Mouse (Mus musculus) intestine, embryonic 14.5 days (tissue): ENCODE data around the gene Cadm2. TPM values are rescaled to one million over a fixed set of nuclear protein-coding genes. Genes with fewer than 3 reads are reported as not detected.

ENCODE experiments used
- ATAC-seq: fragments of 200-750 bp; cut with Nextera tagmentation; replicated peaks from 2 replicates; pipeline ENCODE4 v1.8.0; 2017; ENCODE audit warnings: low read depth, moderate number of reproducible peaks, moderate TSS enrichment, moderate library complexity; ENCODE audit not compliant: low FRiP score, low TSS enrichment
- DNase-seq: peaks from one replicate; pipeline ENCODE4 v3.0.0-alpha.2; 2018; ENCODE audit warnings: low spot score
- H3K27ac ChIP-seq: fragments of 300-500 bp; sonication (generic); 2 replicates; pipeline ENCODE4 v1.5.1; 2014; ENCODE audit warnings: low read depth, mild to moderate bottlenecking, control low read depth
- H3K27me3 ChIP-seq: fragments of 300-500 bp; sonication (generic); replicated peaks from 2 replicates; pipeline ENCODE4 v1.6.1; 2014; ENCODE audit warnings: low read length, control low read depth; ENCODE audit not compliant: control insufficient read depth, insufficient read depth
- H3K36me3 ChIP-seq: fragments of 300-500 bp; sonication (generic); 2 replicates; pipeline ENCODE4 v1.6.1; 2014; ENCODE audit warnings: low read length, control low read depth; ENCODE audit not compliant: control insufficient read depth, insufficient read depth
- H3K4me1 ChIP-seq: fragments of 300-500 bp; sonication (generic); replicated peaks from 2 replicates; pipeline ENCODE4 v1.6.1; 2014; ENCODE audit warnings: low read length, control low read depth, mixed read lengths; ENCODE audit not compliant: control insufficient read depth, insufficient read depth
- H3K4me2 ChIP-seq: fragments of 300-500 bp; sonication (generic); 2 replicates; pipeline ENCODE4 v1.6.1; 2014; ENCODE audit warnings: low read length
- H3K4me3 ChIP-seq: fragments of 300-500 bp; sonication (generic); 2 replicates; pipeline ENCODE4 v1.5.1; 2014; ENCODE audit warnings: low read depth, low read length, control low read depth, mixed read lengths
- H3K9ac ChIP-seq: fragments of 300-500 bp; sonication (generic); 2 replicates; pipeline ENCODE4 v1.6.1; 2014; ENCODE audit warnings: mild to moderate bottlenecking, low read length
- H3K9me3 ChIP-seq: fragments of 300-500 bp; sonication (generic); 2 replicates; pipeline ENCODE4 v1.6.1; 2016; ENCODE audit warnings: low read length, control low read depth; ENCODE audit not compliant: control insufficient read depth
- WGBS: fragments of 180-500 bp; shearing (Covaris S2); extraction: QIAGEN DNeasy Blood & Tissue Kit; methylation state at CpG from one replicate; pipeline ENCODE4 v1.1.7; 2014; 5-methylcytosine and 5-hydroxymethylcytosine counted together
- polyA plus RNA-seq: library from polyadenylated mRNA; unstranded; fragments of >200 nt; fragmentation: Nextera tagmentation; extraction: Ambion mirVana; gene quantifications from 2 replicates; pipeline ENCODE4 v1.2.1, GENCODE M21; 2014

The Cadm2 gene
- polyA plus RNA-seq, 1 experiment from 2014 or later = 0.91 TPM

DNA sequence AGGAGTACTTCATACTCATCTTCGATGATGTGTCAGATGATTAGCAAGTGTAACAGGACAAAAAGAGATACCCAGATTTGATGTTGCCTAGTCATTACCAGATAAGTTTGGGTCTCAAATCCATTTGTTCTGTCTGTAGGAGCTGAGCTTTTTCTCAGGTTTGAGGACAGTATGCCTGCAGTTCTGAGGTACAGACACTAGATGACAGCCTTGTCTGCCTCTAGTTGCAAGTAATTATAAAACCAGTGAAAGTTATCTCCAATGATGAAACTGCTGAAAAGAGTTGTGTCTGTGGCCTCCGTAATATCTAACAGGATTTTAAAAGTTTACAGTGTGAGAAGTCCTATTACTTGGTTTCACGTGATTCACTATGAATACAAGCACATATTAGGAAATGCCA is 531.0 kb downstream of the Cadm2 start:
- no peaks in the 10 kb centered on the region for H3K36me3 ChIP-seq
- no peaks in the 10 kb centered on the region for H3K27me3 ChIP-seq
- no peak for DNase-seq
- ATAC-seq = no peak
- no peak overlapping the region for H3K4me3 ChIP-seq
- no peak overlapping the region for H3K27ac ChIP-seq
- H3K9ac ChIP-seq = no peak overlapping the region
- no peaks in the 10 kb centered on the region for H3K4me1 ChIP-seq
- no peaks in the 10 kb centered on the region for H3K9me3 ChIP-seq
- H3K4me2 ChIP-seq = no peak overlapping the region
- WGBS = 67% methylated on average over 3 of the region's 3 CpGs

DNA sequence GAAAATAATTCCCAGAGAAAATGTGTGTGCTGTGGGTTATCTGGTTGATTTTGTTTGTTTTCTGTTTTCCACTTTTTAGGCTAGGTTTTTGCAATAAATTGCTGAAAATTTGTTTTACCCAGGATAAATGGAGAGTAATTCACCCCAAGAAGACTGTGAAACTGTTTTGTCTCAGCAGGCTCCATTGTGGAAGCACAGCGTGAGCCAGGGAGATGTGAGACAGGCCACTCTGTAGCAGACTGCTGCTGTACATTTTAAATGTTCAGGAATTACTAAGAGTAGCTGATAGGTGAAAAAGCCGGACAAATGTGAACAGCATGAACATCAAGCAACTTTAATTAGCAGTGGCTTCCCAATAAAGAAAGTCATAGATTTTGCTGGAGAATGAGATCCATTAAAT is 541.4 kb downstream of the Cadm2 start:
- H3K27ac ChIP-seq = no peak overlapping the region
- H3K9ac ChIP-seq = no peak overlapping the region
- H3K4me1 ChIP-seq = no peaks in the 10 kb centered on the region
- H3K4me3 ChIP-seq = no peak overlapping the region
- no peaks in the 10 kb centered on the region for H3K36me3 ChIP-seq
- DNase-seq (no peak), ATAC-seq (no peak)
- H3K9me3 ChIP-seq = no peaks in the 10 kb centered on the region
- WGBS = 73% methylated on average over 2 of the region's 2 CpGs
- H3K4me2 ChIP-seq = no peak overlapping the region
- H3K27me3 ChIP-seq = no peaks in the 10 kb centered on the region

DNA sequence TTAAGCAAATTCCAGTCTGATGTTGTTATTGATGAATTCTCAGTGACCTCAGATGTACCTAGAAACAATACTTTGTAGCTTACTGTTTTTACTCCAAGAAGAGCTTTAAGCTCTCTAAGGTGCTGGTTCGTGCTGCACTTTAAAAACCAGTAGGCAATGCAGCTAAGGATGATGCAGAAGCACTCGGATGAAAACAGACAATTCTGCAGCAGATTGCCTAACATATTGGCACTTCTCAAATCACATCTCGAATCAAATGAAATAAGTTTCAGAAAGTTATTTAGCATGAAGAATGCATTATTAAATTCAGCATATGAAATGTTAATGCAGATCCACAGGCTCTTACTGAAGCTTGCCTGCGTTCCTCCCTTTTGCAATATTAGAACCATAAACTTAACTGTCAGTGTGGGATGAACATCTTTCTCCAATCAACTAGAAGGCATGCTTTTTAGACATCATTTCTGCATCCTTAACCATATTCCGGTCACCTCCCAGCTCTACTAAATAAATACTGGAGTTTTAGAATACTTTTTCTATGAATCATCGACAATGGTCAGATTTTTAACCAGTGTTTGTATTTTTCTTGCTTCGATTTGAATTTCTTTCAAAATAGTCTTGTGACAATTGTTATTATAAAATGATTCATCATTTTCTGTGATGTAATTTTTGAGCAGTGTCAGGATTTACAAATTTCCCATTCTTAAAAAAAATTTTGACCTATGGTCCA is 544.4 kb downstream of the Cadm2 start:
- Histone ChIP-seq H3K4me1 (no peaks in the 10 kb centered on the region), H3K27ac (no peak overlapping the region), H3K9me3 (no peaks in the 10 kb centered on the region), H3K4me3 (no peak overlapping the region), H3K9ac (no peak overlapping the region), H3K36me3 (no peaks in the 10 kb centered on the region), H3K4me2 (no peak overlapping the region), H3K27me3 (no peaks in the 10 kb centered on the region)
- WGBS = 77% methylated on average over 7 of the region's 7 CpGs
- ATAC-seq (no peak), DNase-seq (no peak)

GRCm38 (mm10) chr16:67068461-67068860 is 552.2 kb downstream of the Cadm2 start:
- H3K4me2 ChIP-seq = no peak overlapping the region
- H3K36me3 ChIP-seq = no peaks in the 10 kb centered on the region
- H3K4me1 ChIP-seq = no peaks in the 10 kb centered on the region
- 67% methylated on average over 1 of the region's 1 CpGs for WGBS
- H3K9me3 ChIP-seq = no peaks in the 10 kb centered on the region
- no peak overlapping the region for H3K4me3 ChIP-seq
- H3K27me3 ChIP-seq = no peaks in the 10 kb centered on the region
- no peak overlapping the region for H3K27ac ChIP-seq
- ATAC-seq (no peak), DNase-seq (no peak)
- no peak overlapping the region for H3K9ac ChIP-seq

GRCm38 (mm10) chr16:67030918-67031317 is 589.8 kb downstream of the Cadm2 start:
- Histone ChIP-seq H3K4me1 (no peaks in the 10 kb centered on the region), H3K27ac (no peak overlapping the region), H3K27me3 (no peaks in the 10 kb centered on the region), H3K4me3 (no peak overlapping the region), H3K4me2 (no peak overlapping the region), H3K36me3 (no peaks in the 10 kb centered on the region), H3K9ac (no peak overlapping the region), H3K9me3 (no peaks in the 10 kb centered on the region)
- WGBS = 86% methylated on average over 5 of the region's 5 CpGs
- DNase-seq = no peak
- no peak for ATAC-seq

- no peaks in the 10 kb centered on the region for H3K36me3 ChIP-seq
- no peak overlapping the region for H3K27ac ChIP-seq
- 80% methylated on average over 1 of the region's 1 CpGs for WGBS
- no peaks in the 10 kb centered on the region for H3K9me3 ChIP-seq
- no peaks in the 10 kb centered on the region for H3K4me1 ChIP-seq
- H3K4me2 ChIP-seq = no peak overlapping the region
- DNase-seq (no peak), ATAC-seq (no peak)
- no peaks in the 10 kb centered on the region for H3K27me3 ChIP-seq
- no peak overlapping the region for H3K4me3 ChIP-seq
- H3K9ac ChIP-seq = no peak overlapping the region
Observed at GRCm38 (mm10) chr16:67019856-67020255, 600.9 kb downstream of the Cadm2 start.

- no peak overlapping the region for H3K4me3 ChIP-seq
- H3K36me3 ChIP-seq = no peaks in the 10 kb centered on the region
- H3K9me3 ChIP-seq = no peaks in the 10 kb centered on the region
- H3K9ac ChIP-seq = no peak overlapping the region
- no peaks in the 10 kb centered on the region for H3K27me3 ChIP-seq
- DNase-seq (no peak), ATAC-seq (no peak)
- no peak overlapping the region for H3K4me2 ChIP-seq
- H3K27ac ChIP-seq = no peak overlapping the region
- H3K4me1 ChIP-seq = no peaks in the 10 kb centered on the region
- 89% methylated on average over 2 of the region's 2 CpGs for WGBS
Observed at GRCm38 (mm10) chr16:67017710-67018109, 603.0 kb downstream of the Cadm2 start.

- ATAC-seq (no peak), DNase-seq (no peak)
- Histone ChIP-seq H3K4me3 (no peak overlapping the region), H3K27ac (no peak overlapping the region), H3K4me1 (no peaks in the 10 kb centered on the region), H3K36me3 (no peaks in the 10 kb centered on the region), H3K4me2 (no peak overlapping the region), H3K27me3 (no peaks in the 10 kb centered on the region), H3K9me3 (no peaks in the 10 kb centered on the region), H3K9ac (no peak overlapping the region)
- WGBS = 75% methylated on average over 3 of the region's 3 CpGs
Observed at GRCm38 (mm10) chr16:67003161-67003560, 617.5 kb downstream of the Cadm2 start.

DNA sequence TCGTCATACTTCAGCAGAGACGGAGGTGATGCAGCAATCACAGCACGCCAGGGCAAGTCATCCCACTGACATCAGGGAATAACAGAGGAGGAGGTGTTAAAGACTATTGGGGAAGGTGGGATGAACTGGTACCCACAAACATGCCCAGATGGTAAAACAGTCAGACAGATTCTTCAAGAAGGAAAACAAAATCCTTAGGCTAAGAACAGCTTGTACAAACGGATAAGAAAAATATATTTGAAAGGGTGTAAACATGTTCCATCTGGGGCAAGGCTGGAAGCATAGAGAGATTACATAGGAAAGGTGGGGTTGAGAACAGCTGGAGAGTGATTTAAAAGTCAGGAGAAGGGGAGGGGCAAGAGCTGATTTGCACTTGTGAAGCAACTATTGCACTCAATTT is 619.0 kb downstream of the Cadm2 start:
- no peaks in the 10 kb centered on the region for H3K27me3 ChIP-seq
- 56% methylated on average over 4 of the region's 4 CpGs for WGBS
- H3K4me1 ChIP-seq = no peaks in the 10 kb centered on the region
- no peak overlapping the region for H3K27ac ChIP-seq
- ATAC-seq = no peak
- H3K9me3 ChIP-seq = no peaks in the 10 kb centered on the region
- no peak overlapping the region for H3K4me2 ChIP-seq
- H3K9ac ChIP-seq = no peak overlapping the region
- no peak overlapping the region for H3K4me3 ChIP-seq
- no peaks in the 10 kb centered on the region for H3K36me3 ChIP-seq
- no peak for DNase-seq
